Mouse (Mus musculus): Measurements from ENCODE around the gene Ndufa7. TPM values are rescaled to one million over a fixed set of nuclear protein-coding genes. Genes with fewer than 3 reads are reported as not detected.

Ndufa7 gene
- total RNA-seq (2021): 100 to 1,000 TPM; 212 to 213 TPM

GRCm38 (mm10) chr17:33824084-33824996 lies at the start of gene Ndufa7, which contains the start of gene Rps28:
TSS of gene Ndufa7 (plus strand) at chr17:33824572.
TSS of gene Rps28 (minus strand) at chr17:33824562.
- intact Hi-C loops (cut with DNase I): no loop called here
- peak; percentile 97 to 99 for DNase-seq (ENCODE audit: low spot score in 2 of 2)

GRCm38 (mm10) chr17:33774573-33775155 lies 49.7 kb upstream of the Ndufa7 start:
- no peak for DNase-seq (ENCODE audit: low spot score in 2 of 2)
- intact Hi-C loops (cut with DNase I): no loop called here

GRCm38 (mm10) chr17:33775287-33775686 lies 49.1 kb upstream of the Ndufa7 start:
- no peak for DNase-seq (ENCODE audit: low spot score in 2 of 2)
- intact Hi-C loops (cut with DNase I): no loop called here

- peak; percentile 67 to 80 for DNase-seq (ENCODE audit: low spot score in 2 of 2)
- intact Hi-C loops (cut with DNase I): no loop called here
Measured at GRCm38 (mm10) chr17:33779271-33779966, 45.0 kb upstream of the Ndufa7 start.

- intact Hi-C loops (cut with DNase I): no loop called here
- DNase-seq (ENCODE audit: low spot score in 2 of 2): no peak
Measured at GRCm38 (mm10) chr17:33779967-33780295, 44.4 kb upstream of the Ndufa7 start.

GRCm38 (mm10) chr17:33780431-33780830 lies 43.9 kb upstream of the Ndufa7 start:
- intact Hi-C loops (cut with DNase I): no loop called here
- no peak for DNase-seq (ENCODE audit: low spot score in 2 of 2)

GRCm38 (mm10) chr17:33781124-33781977 lies 43.0 kb upstream of the Ndufa7 start, which contains the start of gene Angptl4:
TSS of gene Angptl4 (minus strand) at chr17:33781830.
- peak; percentile 43 to 62 for DNase-seq (ENCODE audit: low spot score in 2 of 2)
- intact Hi-C loops (cut with DNase I): no loop called here

- no peak for DNase-seq (ENCODE audit: low spot score in 2 of 2)
Measured at GRCm38 (mm10) chr17:33782067-33782466, 42.3 kb upstream of the Ndufa7 start.

GRCm38 (mm10) chr17:33783408-33783807 lies 41.0 kb upstream of the Ndufa7 start:
- intact Hi-C loops (cut with DNase I): no loop called here
- peak; percentile 43 to 50 for DNase-seq (ENCODE audit: low spot score in 2 of 2)

More at GRCm38 (mm10) chr17:33782067-33782466, 42.3 kb upstream of the Ndufa7 start:
- intact Hi-C loops (cut with DNase I): no loop called here

- DNase-seq (ENCODE audit: low spot score in 2 of 2): no peak
- intact Hi-C loops (cut with DNase I): no loop called here
Measured at GRCm38 (mm10) chr17:33784939-33785338, 39.4 kb upstream of the Ndufa7 start.

GRCm38 (mm10) chr17:33786375-33786774 lies 38.0 kb upstream of the Ndufa7 start:
- intact Hi-C loops (cut with DNase I): no loop called here
- DNase-seq (ENCODE audit: low spot score in 2 of 2): peak in 1 of 2 experiments; percentile 18

GRCm38 (mm10) chr17:33788732-33789131 lies 35.6 kb upstream of the Ndufa7 start:
- intact Hi-C loops (cut with DNase I): no loop called here
- no peak for DNase-seq (ENCODE audit: low spot score in 2 of 2)

- no peak for DNase-seq (ENCODE audit: low spot score in 2 of 2)
- intact Hi-C loops (cut with DNase I): no loop called here
Measured at GRCm38 (mm10) chr17:33798306-33798705, 26.1 kb upstream of the Ndufa7 start.

GRCm38 (mm10) chr17:33799277-33799676 lies 25.1 kb upstream of the Ndufa7 start:
- DNase-seq (ENCODE audit: low spot score in 2 of 2): no peak
- intact Hi-C loops (cut with DNase I): no loop called here

GRCm38 (mm10) chr17:33802221-33802620 lies 22.2 kb upstream of the Ndufa7 start:
- intact Hi-C loops (cut with DNase I): loop anchor here (2.0 to 5.0 kb wide), 2 partner anchors 55 to 75 kb away; no protein-coding TSS in a partner anchor
- DNase-seq (ENCODE audit: low spot score in 2 of 2): no peak

GRCm38 (mm10) chr17:33804205-33804604 lies 20.2 kb upstream of the Ndufa7 start:
- intact Hi-C loops (cut with DNase I): loop anchor here (5.0 kb wide), 1 partner anchor 57 kb away; no protein-coding TSS in a partner anchor
- DNase-seq (ENCODE audit: low spot score in 2 of 2): no peak

GRCm38 (mm10) chr17:33804745-33805144 lies 19.6 kb upstream of the Ndufa7 start:
- intact Hi-C loops (cut with DNase I): loop anchor here (5.0 kb wide), 1 partner anchor 57 kb away; no protein-coding TSS in a partner anchor
- DNase-seq (ENCODE audit: low spot score in 2 of 2): no peak

GRCm38 (mm10) chr17:33807181-33807888 lies 17.0 kb upstream of the Ndufa7 start:
- intact Hi-C loops (cut with DNase I): no loop called here
- DNase-seq (ENCODE audit: low spot score in 2 of 2): no peak

- intact Hi-C loops (cut with DNase I): no loop called here
- no peak for DNase-seq (ENCODE audit: low spot score in 2 of 2)
Measured at GRCm38 (mm10) chr17:33808192-33808591, 16.2 kb upstream of the Ndufa7 start.
